Mouse (Mus musculus) midbrain, embryonic 11.5 days (tissue): ENCODE measurements around the gene Tnik. TPM values are rescaled to one million over a fixed set of nuclear protein-coding genes. Genes with fewer than 3 reads are reported as not detected.

Experiments used
- ATAC-seq: fragments of 200-750 bp; cut with Nextera tagmentation; 2 replicates; pipeline ENCODE4 v1.8.0; 2017; ENCODE audit warnings: moderate TSS enrichment, moderate library complexity; ENCODE audit not compliant: low FRiP score
- DNase-seq: peaks from one replicate; pipeline ENCODE4 v3.0.0; 2015; ENCODE audit warnings: low spot score; ENCODE audit errors: missing footprints
- H3K27ac ChIP-seq: fragments of 300-500 bp; sonication (generic); 2 replicates; pipeline ENCODE4 v1.5.1; 2014; ENCODE audit warnings: low read depth, low read length
- H3K27me3 ChIP-seq: fragments of 300-500 bp; sonication (generic); 2 replicates; pipeline ENCODE4 v1.6.1; 2014; ENCODE audit warnings: mild to moderate bottlenecking, low read length, moderate library complexity, mixed read lengths; ENCODE audit not compliant: control insufficient read depth, insufficient read depth
- H3K36me3 ChIP-seq: fragments of 300-500 bp; sonication (generic); 2 replicates; pipeline ENCODE4 v1.6.1; 2014; ENCODE audit warnings: mild to moderate bottlenecking, low read length, moderate library complexity, mixed read lengths; ENCODE audit not compliant: control insufficient read depth, insufficient read depth
- H3K4me1 ChIP-seq: fragments of 300-500 bp; sonication (generic); 2 replicates; pipeline ENCODE4 v1.6.1; 2014; ENCODE audit warnings: low read length; ENCODE audit not compliant: control insufficient read depth, insufficient read depth
- H3K4me2 ChIP-seq: fragments of 300-500 bp; sonication (generic); 2 replicates; pipeline ENCODE4 v1.6.1; 2014; ENCODE audit warnings: mild to moderate bottlenecking, moderate library complexity
- H3K4me3 ChIP-seq: fragments of 300-500 bp; sonication (generic); 2 replicates; pipeline ENCODE4 v1.5.1; 2014; ENCODE audit warnings: low read depth, low read length
- H3K9ac ChIP-seq: fragments of 300-500 bp; sonication (generic); 2 replicates; pipeline ENCODE4 v1.6.1; 2014; ENCODE audit warnings: low read length
- H3K9me3 ChIP-seq: fragments of 300-500 bp; sonication (generic); 2 replicates; pipeline ENCODE4 v1.6.1; 2016; ENCODE audit warnings: low read length; ENCODE audit not compliant: control insufficient read depth
- WGBS: fragments of 180-500 bp; shearing (Covaris S2); extraction: QIAGEN DNeasy Blood & Tissue Kit; methylation state at CpG from one replicate; pipeline ENCODE4 v1.1.7; 2014; 5-methylcytosine and 5-hydroxymethylcytosine counted together
- polyA plus RNA-seq: library from polyadenylated mRNA; unstranded; fragments of >200 nt; fragmentation: Nextera tagmentation; extraction: Ambion mirVana; gene quantifications from 2 replicates; pipeline ENCODE4 v1.2.1, GENCODE M21; 2014

Gene Tnik
- polyA plus RNA-seq, 1 experiment from 2014 or later, result 21.2 TPM

GRCm38 (mm10) chr3:28274763-28275162 lies 11.7 kb downstream of the Tnik start:
- WGBS, result 88% methylated on average over 4 of the region's 4 CpGs
- Histone ChIP-seq H3K4me2 (no peak overlapping the region), H3K4me3 (no peak overlapping the region), H3K9me3 (no peaks in the 10 kb centered on the region), H3K9ac (no peak overlapping the region), H3K36me3 (no peaks in the 10 kb centered on the region), H3K27ac (no peak overlapping the region), H3K27me3 (no peaks in the 10 kb centered on the region), H3K4me1 (peaks cover 1% of the 10 kb centered on the region; the same call in 1 of the 2 replicates)
- DNase-seq (no peak), ATAC-seq (no peak)

- Histone ChIP-seq H3K4me3 (no peak overlapping the region), H3K4me2 (no peak overlapping the region), H3K4me1 (no peaks in the 10 kb centered on the region), H3K9ac (no peak overlapping the region), H3K27me3 (no peaks in the 10 kb centered on the region), H3K9me3 (no peaks in the 10 kb centered on the region), H3K36me3 (no peaks in the 10 kb centered on the region), H3K27ac (no peak overlapping the region)
- DNase-seq, result no peak
- ATAC-seq, result no peak
- 82% methylated on average over 1 of the region's 1 CpGs for WGBS
These were observed 26.7 kb downstream of the Tnik start for GRCm38 (mm10) chr3:28289693-28290092.

GRCm38 (mm10) chr3:28301378-28301777 lies 38.4 kb downstream of the Tnik start:
- DNase-seq, result no peak
- Histone ChIP-seq H3K27ac (no peak overlapping the region), H3K4me3 (no peak overlapping the region), H3K9me3 (no peaks in the 10 kb centered on the region), H3K36me3 (no peaks in the 10 kb centered on the region), H3K4me1 (no peaks in the 10 kb centered on the region), H3K9ac (no peak overlapping the region), H3K4me2 (no peak overlapping the region), H3K27me3 (no peaks in the 10 kb centered on the region)
- no peak for ATAC-seq
- WGBS, result 74% methylated on average over 4 of the region's 4 CpGs

GRCm38 (mm10) chr3:28303915-28304314 lies 40.9 kb downstream of the Tnik start:
- H3K4me1 ChIP-seq, result no peaks in the 10 kb centered on the region
- no peak for ATAC-seq
- no peak overlapping the region for H3K4me2 ChIP-seq
- no peak overlapping the region for H3K27ac ChIP-seq
- H3K27me3 ChIP-seq, result no peaks in the 10 kb centered on the region
- no peaks in the 10 kb centered on the region for H3K36me3 ChIP-seq
- WGBS, result 95% methylated on average over 5 of the region's 5 CpGs
- H3K4me3 ChIP-seq, result no peak overlapping the region
- no peaks in the 10 kb centered on the region for H3K9me3 ChIP-seq
- DNase-seq, result no peak
- H3K9ac ChIP-seq, result no peak overlapping the region

GRCm38 (mm10) chr3:28306852-28307251 lies 43.8 kb downstream of the Tnik start:
- Histone ChIP-seq H3K4me2 (no peak overlapping the region), H3K9me3 (no peaks in the 10 kb centered on the region), H3K36me3 (no peaks in the 10 kb centered on the region), H3K4me1 (no peaks in the 10 kb centered on the region), H3K4me3 (no peak overlapping the region), H3K27ac (no peak overlapping the region), H3K27me3 (no peaks in the 10 kb centered on the region), H3K9ac (no peak overlapping the region)
- DNase-seq (no peak), ATAC-seq (no peak)
- 88% methylated on average over 3 of the region's 3 CpGs for WGBS

- no peak overlapping the region for H3K4me2 ChIP-seq
- H3K9ac ChIP-seq, result no peak overlapping the region
- no peaks in the 10 kb centered on the region for H3K36me3 ChIP-seq
- H3K9me3 ChIP-seq, result no peaks in the 10 kb centered on the region
- H3K27ac ChIP-seq, result no peak overlapping the region
- no peaks in the 10 kb centered on the region for H3K4me1 ChIP-seq
- H3K4me3 ChIP-seq, result no peak overlapping the region
- WGBS, result 91% methylated on average over 2 of the region's 2 CpGs
- H3K27me3 ChIP-seq, result no peaks in the 10 kb centered on the region
- DNase-seq (no peak), ATAC-seq (no peak)
These were observed 51.4 kb downstream of the Tnik start for GRCm38 (mm10) chr3:28314438-28314837.

- H3K4me1 ChIP-seq, result no peaks in the 10 kb centered on the region
- no peak overlapping the region for H3K4me2 ChIP-seq
- no peaks in the 10 kb centered on the region for H3K9me3 ChIP-seq
- 81% methylated on average over 1 of the region's 1 CpGs for WGBS
- no peak for ATAC-seq
- no peak overlapping the region for H3K4me3 ChIP-seq
- no peaks in the 10 kb centered on the region for H3K36me3 ChIP-seq
- H3K9ac ChIP-seq, result no peak overlapping the region
- H3K27me3 ChIP-seq, result no peaks in the 10 kb centered on the region
- DNase-seq, result no peak
- no peak overlapping the region for H3K27ac ChIP-seq
These were observed 54.3 kb downstream of the Tnik start for GRCm38 (mm10) chr3:28317339-28317738.

GRCm38 (mm10) chr3:28321635-28322034 lies 58.6 kb downstream of the Tnik start:
- no peak overlapping the region for H3K4me3 ChIP-seq
- H3K9me3 ChIP-seq, result no peaks in the 10 kb centered on the region
- WGBS, result 90% methylated on average over 8 of the region's 8 CpGs
- no peak overlapping the region for H3K9ac ChIP-seq
- H3K4me2 ChIP-seq, result no peak overlapping the region
- DNase-seq (no peak), ATAC-seq (no peak)
- no peaks in the 10 kb centered on the region for H3K4me1 ChIP-seq
- H3K27me3 ChIP-seq, result no peaks in the 10 kb centered on the region
- H3K36me3 ChIP-seq, result no peaks in the 10 kb centered on the region
- no peak overlapping the region for H3K27ac ChIP-seq

GRCm38 (mm10) chr3:28325613-28326233 lies 62.7 kb downstream of the Tnik start:
- Histone ChIP-seq H3K27me3 (no peaks in the 10 kb centered on the region), H3K9me3 (no peaks in the 10 kb centered on the region), H3K4me3 (no peak overlapping the region), H3K9ac (no peak overlapping the region), H3K36me3 (no peaks in the 10 kb centered on the region), H3K27ac (no peak overlapping the region), H3K4me2 (no peak overlapping the region), H3K4me1 (no peaks in the 10 kb centered on the region)
- DNase-seq, result no peak
- no peak for ATAC-seq
- 90% methylated on average over 8 of the region's 8 CpGs for WGBS
